Mouse (Mus musculus): ENCODE data around the gene Tyw3. TPM values are rescaled to one million over a fixed set of nuclear protein-coding genes. Genes with fewer than 3 reads are reported as not detected.

The Tyw3 gene
- polyA plus RNA-seq, 1 experiment from 2014 or later, result 12.5 TPM

GRCm38 (mm10) chr3:154550326-154551034, 46.4 kb downstream of the Tyw3 start:
- Histone ChIP-seq H3K36me3 (ENCODE audit: control insufficient read depth, insufficient read depth, low read length) (no peaks in the 10 kb centered on the region), H3K27ac (ENCODE audit: low read depth) (no peak overlapping the region), H3K9ac (ENCODE audit: low read length) (no peak overlapping the region), H3K27me3 (replicated peaks; ENCODE audit: control insufficient read depth, insufficient read depth, low read length) (peaks cover 51% of the 10 kb centered on the region), H3K9me3 (ENCODE audit: control insufficient read depth, low read length) (no peaks in the 10 kb centered on the region), H3K4me1 (replicated peaks; ENCODE audit: control insufficient read depth, insufficient read depth, low read length) (peaks cover 7% of the 10 kb centered on the region; the same call in 1 of the 2 replicates), H3K4me2 (ENCODE audit: low read length) (no peak overlapping the region), H3K4me3 (ENCODE audit: low read depth, low read length) (no peak overlapping the region)
- ATAC-seq (replicated peaks; ENCODE audit: low FRiP score, low TSS enrichment, low read depth), result no peak
- DNase-seq (ENCODE audit: low spot score), result no peak
- WGBS, result 48% methylated on average over 17 of the region's 17 CpGs

GRCm38 (mm10) chr3:154548868-154549301, 48.0 kb downstream of the Tyw3 start:
- Histone ChIP-seq H3K4me1 (replicated peaks; ENCODE audit: control insufficient read depth, insufficient read depth, low read length) (peaks cover 7% of the 10 kb centered on the region; the same call in 1 of the 2 replicates), H3K9me3 (ENCODE audit: control insufficient read depth, low read length) (no peaks in the 10 kb centered on the region), H3K4me3 (ENCODE audit: low read depth, low read length) (no peak overlapping the region), H3K9ac (ENCODE audit: low read length) (no peak overlapping the region), H3K27ac (ENCODE audit: low read depth) (no peak overlapping the region), H3K27me3 (replicated peaks; ENCODE audit: control insufficient read depth, insufficient read depth, low read length) (peaks cover 65% of the 10 kb centered on the region), H3K36me3 (ENCODE audit: control insufficient read depth, insufficient read depth, low read length) (no peaks in the 10 kb centered on the region), H3K4me2 (ENCODE audit: low read length) (no peak overlapping the region)
- ATAC-seq (replicated peaks; ENCODE audit: low FRiP score, low TSS enrichment, low read depth), result no peak
- no peak for DNase-seq (ENCODE audit: low spot score)
- 8% methylated on average over 8 of the region's 8 CpGs for WGBS

- Histone ChIP-seq H3K9ac (ENCODE audit: low read length) (no peak overlapping the region), H3K9me3 (ENCODE audit: control insufficient read depth, low read length) (no peaks in the 10 kb centered on the region), H3K4me1 (replicated peaks; ENCODE audit: control insufficient read depth, insufficient read depth, low read length) (peaks cover 7% of the 10 kb centered on the region; the same call in 1 of the 2 replicates), H3K36me3 (ENCODE audit: control insufficient read depth, insufficient read depth, low read length) (no peaks in the 10 kb centered on the region), H3K4me2 (ENCODE audit: low read length) (no peak overlapping the region; the same call in 1 of the 2 replicates), H3K27ac (ENCODE audit: low read depth) (no peak overlapping the region), H3K4me3 (ENCODE audit: low read depth, low read length) (peak overlapping the region; percentile 1; the same call in 1 of the 2 replicates), H3K27me3 (replicated peaks; ENCODE audit: control insufficient read depth, insufficient read depth, low read length) (peaks cover 76% of the 10 kb centered on the region)
- ATAC-seq (replicated peaks; ENCODE audit: low FRiP score, low TSS enrichment, low read depth) (no peak), DNase-seq (ENCODE audit: low spot score) (peak; percentile 59)
- WGBS, result 6% methylated on average over 20 of the region's 20 CpGs
Observed at GRCm38 (mm10) chr3:154547549-154548426, 49.1 kb downstream of the Tyw3 start.

- no peak overlapping the region for H3K9ac ChIP-seq (ENCODE audit: low read length)
- WGBS, result 55% methylated on average over 4 of the region's 4 CpGs
- DNase-seq (ENCODE audit: low spot score), result no peak
Observed at GRCm38 (mm10) chr3:154546234-154546633, 50.7 kb downstream of the Tyw3 start.

GRCm38 (mm10) chr3:154540086-154540911, 56.6 kb downstream of the Tyw3 start:
- ATAC-seq (replicated peaks; ENCODE audit: low FRiP score, low TSS enrichment, low read depth), result peak; percentile 91
- peaks cover 4% of the 10 kb centered on the region; the same call in 1 of the 2 replicates for H3K4me1 ChIP-seq (replicated peaks; ENCODE audit: control insufficient read depth, insufficient read depth, low read length)
- H3K27ac ChIP-seq (ENCODE audit: low read depth), result no peak overlapping the region
- peak; percentile 70 for DNase-seq (ENCODE audit: low spot score)
- no peak overlapping the region for H3K9ac ChIP-seq (ENCODE audit: low read length)
- H3K4me2 ChIP-seq (ENCODE audit: low read length), result no peak overlapping the region
- WGBS, result 32% methylated on average over 10 of the region's 10 CpGs
- H3K36me3 ChIP-seq (ENCODE audit: control insufficient read depth, insufficient read depth, low read length), result no peaks in the 10 kb centered on the region
- H3K9me3 ChIP-seq (ENCODE audit: control insufficient read depth, low read length), result no peaks in the 10 kb centered on the region
- peaks cover 28% of the 10 kb centered on the region for H3K27me3 ChIP-seq (replicated peaks; ENCODE audit: control insufficient read depth, insufficient read depth, low read length)
- no peak overlapping the region for H3K4me3 ChIP-seq (ENCODE audit: low read depth, low read length)

More at GRCm38 (mm10) chr3:154546234-154546633, 50.7 kb downstream of the Tyw3 start:
- H3K4me2 ChIP-seq (ENCODE audit: low read length), result no peak overlapping the region
- H3K9me3 ChIP-seq (ENCODE audit: control insufficient read depth, low read length), result no peaks in the 10 kb centered on the region
- H3K4me1 ChIP-seq (replicated peaks; ENCODE audit: control insufficient read depth, insufficient read depth, low read length), result peaks cover 7% of the 10 kb centered on the region; the same call in 1 of the 2 replicates
- H3K27ac ChIP-seq (ENCODE audit: low read depth), result no peak overlapping the region
- peaks cover 73% of the 10 kb centered on the region for H3K27me3 ChIP-seq (replicated peaks; ENCODE audit: control insufficient read depth, insufficient read depth, low read length)
- H3K36me3 ChIP-seq (ENCODE audit: control insufficient read depth, insufficient read depth, low read length), result no peaks in the 10 kb centered on the region
- no peak for ATAC-seq (replicated peaks; ENCODE audit: low FRiP score, low TSS enrichment, low read depth)
- H3K4me3 ChIP-seq (ENCODE audit: low read depth, low read length), result no peak overlapping the region

- Histone ChIP-seq H3K9ac (ENCODE audit: low read length) (no peak overlapping the region), H3K36me3 (ENCODE audit: control insufficient read depth, insufficient read depth, low read length) (no peaks in the 10 kb centered on the region), H3K4me2 (ENCODE audit: low read length) (no peak overlapping the region), H3K27me3 (replicated peaks; ENCODE audit: control insufficient read depth, insufficient read depth, low read length) (no peaks in the 10 kb centered on the region), H3K9me3 (ENCODE audit: control insufficient read depth, low read length) (no peaks in the 10 kb centered on the region), H3K4me1 (replicated peaks; ENCODE audit: control insufficient read depth, insufficient read depth, low read length) (peaks cover 4% of the 10 kb centered on the region; the same call in 1 of the 2 replicates), H3K27ac (ENCODE audit: low read depth) (peak overlapping the region; percentile 64; the same call in 1 of the 2 replicates), H3K4me3 (ENCODE audit: low read depth, low read length) (no peak overlapping the region)
- 31% methylated on average over 5 of the region's 5 CpGs for WGBS
- peak; percentile 86 for ATAC-seq (replicated peaks; ENCODE audit: low FRiP score, low TSS enrichment, low read depth)
- DNase-seq (ENCODE audit: low spot score), result no peak
Observed at GRCm38 (mm10) chr3:154536134-154536533, 60.8 kb downstream of the Tyw3 start.

- Histone ChIP-seq H3K4me1 (replicated peaks; ENCODE audit: control insufficient read depth, insufficient read depth, low read length) (no peaks in the 10 kb centered on the region), H3K9ac (ENCODE audit: low read length) (no peak overlapping the region), H3K4me2 (ENCODE audit: low read length) (no peak overlapping the region), H3K27ac (ENCODE audit: low read depth) (no peak overlapping the region), H3K9me3 (ENCODE audit: control insufficient read depth, low read length) (no peaks in the 10 kb centered on the region), H3K36me3 (ENCODE audit: control insufficient read depth, insufficient read depth, low read length) (no peaks in the 10 kb centered on the region), H3K4me3 (ENCODE audit: low read depth, low read length) (no peak overlapping the region), H3K27me3 (replicated peaks; ENCODE audit: control insufficient read depth, insufficient read depth, low read length) (peaks cover under 1% of the 10 kb centered on the region; the same call in 1 of the 2 replicates)
- DNase-seq (ENCODE audit: low spot score), result no peak
- WGBS, result 84% methylated on average over 5 of the region's 5 CpGs
- ATAC-seq (replicated peaks; ENCODE audit: low FRiP score, low TSS enrichment, low read depth), result no peak
Observed at GRCm38 (mm10) chr3:154533246-154533645, 63.7 kb downstream of the Tyw3 start.

- WGBS, result 55% methylated on average over 5 of the region's 5 CpGs
- no peaks in the 10 kb centered on the region for H3K36me3 ChIP-seq (ENCODE audit: control insufficient read depth, insufficient read depth, low read length)
- ATAC-seq (replicated peaks; ENCODE audit: low FRiP score, low TSS enrichment, low read depth) (no peak), DNase-seq (ENCODE audit: low spot score) (peak; percentile 47)
- no peak overlapping the region for H3K9ac ChIP-seq (ENCODE audit: low read length)
- H3K4me3 ChIP-seq (ENCODE audit: low read depth, low read length), result no peak overlapping the region
- H3K27ac ChIP-seq (ENCODE audit: low read depth), result no peak overlapping the region
- H3K4me2 ChIP-seq (ENCODE audit: low read length), result no peak overlapping the region
- no peaks in the 10 kb centered on the region for H3K9me3 ChIP-seq (ENCODE audit: control insufficient read depth, low read length)
- peaks cover 29% of the 10 kb centered on the region for H3K27me3 ChIP-seq (replicated peaks; ENCODE audit: control insufficient read depth, insufficient read depth, low read length)
- no peaks in the 10 kb centered on the region for H3K4me1 ChIP-seq (replicated peaks; ENCODE audit: control insufficient read depth, insufficient read depth, low read length)
Observed at GRCm38 (mm10) chr3:154528973-154529372, 67.9 kb downstream of the Tyw3 start.
